Mouse (Mus musculus): ENCODE results near the gene Hbq1a.

Hbq1a gene

GRCm38 (mm10) chr11:32331075-32331474 lies 31.2 kb downstream of the Hbq1a start:
- DNase-seq (ENCODE audit: low spot score): no peak

- no peak for DNase-seq (ENCODE audit: low spot score)
These were observed 32.0 kb downstream of the Hbq1a start for GRCm38 (mm10) chr11:32331861-32332260.

- DNase-seq (ENCODE audit: low spot score): no peak
These were observed 33.4 kb downstream of the Hbq1a start for GRCm38 (mm10) chr11:32333235-32333634.

GRCm38 (mm10) chr11:32336435-32336907 lies 36.6 kb downstream of the Hbq1a start:
- no peak for DNase-seq (ENCODE audit: low spot score)

- DNase-seq (ENCODE audit: low spot score): no peak
These were observed 39.3 kb downstream of the Hbq1a start for GRCm38 (mm10) chr11:32339131-32339531.

DNA sequence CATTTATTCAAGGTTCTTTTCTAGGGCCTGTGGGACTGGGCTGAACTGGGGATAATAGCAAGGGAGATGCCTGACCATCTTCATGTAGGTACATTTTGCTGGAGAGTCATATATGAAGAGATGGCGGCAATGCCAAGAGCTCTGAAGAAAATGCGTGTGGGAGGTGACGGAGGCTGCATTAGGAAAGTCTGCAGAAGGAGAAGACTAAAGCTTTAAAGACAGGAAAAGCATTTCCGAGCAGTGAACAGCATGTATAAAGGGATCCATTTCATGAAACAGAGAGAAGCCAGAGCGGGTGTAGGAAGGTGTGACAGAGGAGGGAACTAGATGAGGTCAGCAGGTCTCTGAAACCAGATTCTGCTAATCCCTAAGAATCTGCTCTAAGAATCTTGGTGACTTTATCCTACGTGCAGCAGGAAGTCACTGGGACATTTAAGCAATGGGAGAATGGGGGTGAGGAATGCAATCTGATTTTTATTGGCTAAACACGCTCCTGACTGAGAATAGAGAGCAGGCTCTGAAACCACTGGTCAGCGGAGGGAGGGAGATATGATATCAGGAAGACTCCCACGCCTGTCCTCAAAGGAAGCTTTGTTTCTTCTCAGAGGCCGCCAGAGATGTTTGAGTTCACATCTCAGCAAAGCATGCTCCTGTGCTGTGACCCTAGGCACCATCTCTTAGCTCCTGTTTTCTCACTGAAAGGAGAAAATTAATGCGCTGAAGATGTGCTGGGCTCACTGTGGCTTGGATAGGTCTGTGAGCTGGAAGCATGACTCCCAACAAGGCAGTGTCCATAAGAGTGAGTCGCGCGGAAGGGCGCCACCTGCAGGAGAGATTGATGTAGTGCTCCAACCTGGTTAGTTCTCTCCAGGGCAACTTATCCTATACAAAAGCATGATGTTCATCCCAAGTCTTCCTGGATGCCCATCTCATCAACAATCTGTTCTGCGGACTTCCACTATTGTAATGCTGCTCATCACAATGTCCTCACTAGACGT lies 40.9 kb downstream of the Hbq1a start:
- no peak for DNase-seq (ENCODE audit: low spot score)

DNA sequence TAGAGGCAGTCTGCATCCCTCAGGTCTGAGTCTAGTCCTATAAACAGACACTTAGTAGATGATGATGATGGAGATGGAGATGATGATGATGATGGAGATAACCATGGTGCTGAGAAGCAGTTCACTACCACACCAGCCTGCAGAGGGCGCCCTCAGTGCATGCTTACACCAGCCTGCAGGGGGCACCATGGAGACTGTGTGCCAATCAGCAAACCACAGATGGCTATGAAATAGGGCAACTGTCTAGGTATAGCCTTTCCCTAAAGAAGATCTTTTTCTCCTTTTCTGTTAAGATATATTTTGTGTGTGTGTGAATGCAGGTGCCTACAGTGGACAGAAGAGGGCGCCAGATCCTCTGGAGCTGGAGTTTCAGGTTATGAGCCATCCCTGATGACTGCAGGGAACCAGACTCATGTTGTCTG lies 42.9 kb downstream of the Hbq1a start:
- DNase-seq (ENCODE audit: low spot score): no peak

GRCm38 (mm10) chr11:32343350-32343749 lies 43.5 kb downstream of the Hbq1a start:
- no peak for DNase-seq (ENCODE audit: low spot score)

GRCm38 (mm10) chr11:32345504-32346297 lies 45.8 kb downstream of the Hbq1a start:
- DNase-seq (ENCODE audit: low spot score): no peak

DNA sequence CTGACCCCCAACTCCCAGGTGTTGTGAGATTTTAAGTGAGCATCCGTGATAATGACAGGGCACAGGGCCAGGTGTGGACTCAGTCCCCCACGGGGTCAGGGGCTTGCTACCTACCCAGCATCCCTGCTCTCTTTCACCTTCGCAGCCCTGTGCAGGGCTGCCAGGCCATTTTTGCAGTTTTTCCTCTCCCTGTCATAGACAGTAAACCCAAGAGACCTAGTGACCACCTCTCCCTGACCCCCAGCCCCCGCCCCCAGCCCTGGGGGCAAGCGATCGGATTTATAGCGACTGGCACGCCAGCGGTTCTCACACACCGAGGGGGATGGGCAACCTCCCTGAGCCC lies 47.4 kb downstream of the Hbq1a start:
- no peak for DNase-seq (ENCODE audit: low spot score)

- peak; percentile 70 for DNase-seq (ENCODE audit: low spot score)
These were observed 48.0 kb downstream of the Hbq1a start, which contains the start of gene Sh3pxd2b for GRCm38 (mm10) chr11:32347607-32348432. Sh3pxd2b (plus strand) TSS chr11:32347820.

- DNase-seq (ENCODE audit: low spot score): no peak
These were observed 48.8 kb downstream of the Hbq1a start for GRCm38 (mm10) chr11:32348433-32349283.

DNA sequence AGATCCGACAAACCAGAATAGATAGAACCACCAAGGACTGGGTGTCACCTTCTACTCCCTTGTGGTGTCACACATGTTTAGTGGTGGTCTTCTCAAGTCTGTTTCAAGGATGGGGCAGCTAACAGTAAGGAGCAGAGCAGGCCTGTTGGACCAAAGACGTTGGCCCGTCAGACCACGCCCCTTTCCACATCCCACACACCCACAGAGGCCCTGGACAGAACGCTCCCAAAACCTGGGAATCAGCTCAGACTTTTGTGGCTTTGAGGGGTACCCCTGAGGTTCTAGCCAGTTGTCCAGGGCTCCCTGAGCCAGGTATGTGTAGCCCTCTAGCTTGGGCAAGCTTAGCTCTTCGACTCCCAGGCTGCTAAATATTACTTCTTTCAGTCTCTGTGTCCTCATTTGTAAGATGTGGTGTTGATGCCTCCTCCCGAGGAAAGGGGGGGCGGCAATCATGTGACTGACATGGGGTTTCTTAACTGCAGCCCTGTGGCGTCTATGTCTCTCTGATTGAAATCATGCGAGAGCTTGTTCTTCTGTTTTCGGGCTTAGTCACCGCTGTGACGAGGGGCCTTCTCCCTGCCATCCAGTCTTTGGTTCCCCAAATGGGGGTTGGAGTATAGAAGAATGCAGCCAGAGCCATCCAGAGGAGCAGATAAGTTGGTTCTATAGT lies 49.5 kb downstream of the Hbq1a start:
- no peak for DNase-seq (ENCODE audit: low spot score)

Data from urinary bladder, postnatal 25 days (tissue).